Mouse (Mus musculus) large intestine, adult 2 months (tissue): ENCODE data around the gene Ado. TPM values are rescaled to one million over a fixed set of nuclear protein-coding genes. Genes with fewer than 3 reads are reported as not detected.

Experiments
- polyA plus RNA-seq: library from polyadenylated mRNA; depleted of rRNA; stranded (reverse); fragments of >200 nt; gene quantifications from 2 replicates; pipeline ENCODE4 v1.2.3, GENCODE M21; 2012; rRNA removed

The Ado gene
- polyA plus RNA-seq, 1 experiment = 6.0 TPM

Other genes with a start within 250 kb of the Ado start
- 2.7 and 3.4 TPM in 2 replicates for gene Egr2, start 13.5 kb downstream of the Ado start, polyA plus RNA-seq